Mouse (Mus musculus) intestine, embryonic 14.5 days (tissue): Measurements from ENCODE around the gene Ascl3. TPM values are rescaled to one million over a fixed set of nuclear protein-coding genes. Genes with fewer than 3 reads are reported as not detected.

ENCODE experiments used
- ATAC-seq: fragments of 200-750 bp; cut with Nextera tagmentation; replicated peaks from 2 replicates; pipeline ENCODE4 v1.8.0; 2017; ENCODE audit warnings: low read depth, moderate number of reproducible peaks, moderate TSS enrichment, moderate library complexity; ENCODE audit not compliant: low FRiP score, low TSS enrichment
- DNase-seq: peaks from one replicate; pipeline ENCODE4 v3.0.0-alpha.2; 2018; ENCODE audit warnings: low spot score
- H3K27ac ChIP-seq: fragments of 300-500 bp; sonication (generic); 2 replicates; pipeline ENCODE4 v1.5.1; 2014; ENCODE audit warnings: low read depth, mild to moderate bottlenecking, control low read depth
- H3K27me3 ChIP-seq: fragments of 300-500 bp; sonication (generic); replicated peaks from 2 replicates; pipeline ENCODE4 v1.6.1; 2014; ENCODE audit warnings: low read length, control low read depth; ENCODE audit not compliant: control insufficient read depth, insufficient read depth
- H3K36me3 ChIP-seq: fragments of 300-500 bp; sonication (generic); 2 replicates; pipeline ENCODE4 v1.6.1; 2014; ENCODE audit warnings: low read length, control low read depth; ENCODE audit not compliant: control insufficient read depth, insufficient read depth
- H3K4me1 ChIP-seq: fragments of 300-500 bp; sonication (generic); replicated peaks from 2 replicates; pipeline ENCODE4 v1.6.1; 2014; ENCODE audit warnings: low read length, control low read depth, mixed read lengths; ENCODE audit not compliant: control insufficient read depth, insufficient read depth
- H3K4me2 ChIP-seq: fragments of 300-500 bp; sonication (generic); 2 replicates; pipeline ENCODE4 v1.6.1; 2014; ENCODE audit warnings: low read length
- H3K4me3 ChIP-seq: fragments of 300-500 bp; sonication (generic); 2 replicates; pipeline ENCODE4 v1.5.1; 2014; ENCODE audit warnings: low read depth, low read length, control low read depth, mixed read lengths
- H3K9ac ChIP-seq: fragments of 300-500 bp; sonication (generic); 2 replicates; pipeline ENCODE4 v1.6.1; 2014; ENCODE audit warnings: mild to moderate bottlenecking, low read length
- H3K9me3 ChIP-seq: fragments of 300-500 bp; sonication (generic); 2 replicates; pipeline ENCODE4 v1.6.1; 2016; ENCODE audit warnings: low read length, control low read depth; ENCODE audit not compliant: control insufficient read depth
- WGBS: fragments of 180-500 bp; shearing (Covaris S2); extraction: QIAGEN DNeasy Blood & Tissue Kit; methylation state at CpG from one replicate; pipeline ENCODE4 v1.1.7; 2014; 5-methylcytosine and 5-hydroxymethylcytosine counted together
- polyA plus RNA-seq: library from polyadenylated mRNA; unstranded; fragments of >200 nt; fragmentation: Nextera tagmentation; extraction: Ambion mirVana; gene quantifications from 2 replicates; pipeline ENCODE4 v1.2.1, GENCODE M21; 2014

Gene Ascl3
- polyA plus RNA-seq, 1 experiment from 2014 or later = not detected

- WGBS = 94% methylated on average over 3 of the region's 3 CpGs
These were observed 41.4 kb downstream of the Ascl3 start for GRCm38 (mm10) chr7:109690101-109690500.

GRCm38 (mm10) chr7:109686585-109687128, 44.9 kb downstream of the Ascl3 start:
- no peaks in the 10 kb centered on the region for H3K36me3 ChIP-seq
- DNase-seq (no peak), ATAC-seq (no peak)
- H3K27me3 ChIP-seq = no peaks in the 10 kb centered on the region
- H3K9me3 ChIP-seq = no peaks in the 10 kb centered on the region
- no peak overlapping the region for H3K9ac ChIP-seq
- peaks cover 5% of the 10 kb centered on the region; the same call in 1 of the 2 replicates for H3K4me1 ChIP-seq
- WGBS = 45% methylated on average over 9 of the region's 9 CpGs
- no peak overlapping the region for H3K4me2 ChIP-seq
- H3K4me3 ChIP-seq = no peak overlapping the region
- H3K27ac ChIP-seq = no peak overlapping the region

More at GRCm38 (mm10) chr7:109690101-109690500, 41.4 kb downstream of the Ascl3 start:
- H3K9me3 ChIP-seq = no peaks in the 10 kb centered on the region
- H3K9ac ChIP-seq = no peak overlapping the region
- peaks cover 5% of the 10 kb centered on the region; the same call in 1 of the 2 replicates for H3K4me1 ChIP-seq
- DNase-seq (no peak), ATAC-seq (no peak)
- no peak overlapping the region for H3K4me3 ChIP-seq
- no peak overlapping the region for H3K4me2 ChIP-seq
- no peaks in the 10 kb centered on the region for H3K27me3 ChIP-seq
- H3K36me3 ChIP-seq = no peaks in the 10 kb centered on the region
- no peak overlapping the region for H3K27ac ChIP-seq

GRCm38 (mm10) chr7:109680879-109681278, 50.6 kb downstream of the Ascl3 start:
- 95% methylated on average over 1 of the region's 1 CpGs for WGBS

GRCm38 (mm10) chr7:109680284-109680683, 51.2 kb downstream of the Ascl3 start:
- DNase-seq = no peak

More at GRCm38 (mm10) chr7:109680879-109681278, 50.6 kb downstream of the Ascl3 start:
- DNase-seq = no peak
- Histone ChIP-seq H3K27ac (no peak overlapping the region), H3K9ac (no peak overlapping the region), H3K4me2 (no peak overlapping the region), H3K9me3 (no peaks in the 10 kb centered on the region), H3K4me3 (no peak overlapping the region), H3K36me3 (no peaks in the 10 kb centered on the region), H3K4me1 (no peaks in the 10 kb centered on the region; the same call in 1 of the 2 replicates), H3K27me3 (no peaks in the 10 kb centered on the region)
- ATAC-seq = no peak

More at GRCm38 (mm10) chr7:109680284-109680683, 51.2 kb downstream of the Ascl3 start:
- no peak overlapping the region for H3K4me3 ChIP-seq
- H3K36me3 ChIP-seq = no peaks in the 10 kb centered on the region
- H3K27me3 ChIP-seq = no peaks in the 10 kb centered on the region
- H3K9me3 ChIP-seq = no peaks in the 10 kb centered on the region
- no peak overlapping the region for H3K27ac ChIP-seq
- H3K4me1 ChIP-seq = peaks cover 3% of the 10 kb centered on the region
- no peak for ATAC-seq
- 85% methylated on average over 2 of the region's 2 CpGs for WGBS
- no peak overlapping the region for H3K9ac ChIP-seq
- no peak overlapping the region for H3K4me2 ChIP-seq

Other genes with a start within 250 kb of the Ascl3 start
- gene Trim66, start 223.6 kb downstream of the Ascl3 start, polyA plus RNA-seq = 0.15 TPM in 1 of 2 replicates, not detected in the other
- 164 and 177 TPM in 2 replicates for gene Rpl27a, start 212.6 kb downstream of the Ascl3 start, polyA plus RNA-seq
- gene St5, start 28.1 kb downstream of the Ascl3 start, polyA plus RNA-seq = 68.7 and 70.7 TPM in 2 replicates
- 29.0 and 30.9 TPM in 2 replicates for gene Akip1, start 28.0 kb downstream of the Ascl3 start, polyA plus RNA-seq
- not detected in 2 replicates for gene BC051019, start 7.9 kb downstream of the Ascl3 start, polyA plus RNA-seq
- gene Tmem9b, start 21.1 kb upstream of the Ascl3 start, polyA plus RNA-seq = 51.3 and 52.2 TPM in 2 replicates
- gene Nrip3, start 50.3 kb upstream of the Ascl3 start, polyA plus RNA-seq = 0.30 and 0.55 TPM in 2 replicates
- gene Scube2, start 134.0 kb upstream of the Ascl3 start, polyA plus RNA-seq = 1.6 and 1.7 TPM in 2 replicates
- gene Dennd5a, start 228.7 kb upstream of the Ascl3 start, polyA plus RNA-seq = 42.6 and 46.6 TPM in 2 replicates